Mouse (Mus musculus) layer of hippocampus, adult 18-20 months (tissue): ENCODE data around the gene Rxylt1. TPM values are rescaled to one million over a fixed set of nuclear protein-coding genes. Genes with fewer than 3 reads are reported as not detected.

Experiments
- DNase-seq, 2 experiments: peaks; one replicate each; pipeline ENCODE4 v3.0.0; 2022; ENCODE audit warnings: low spot score in 2 of 2
- long read RNA-seq: library from polyadenylated mRNA; stranded (forward); transcript quantifications from one replicate; pipeline ENCODE4 v2.0.0, GENCODE M21; 2021
- total RNA-seq, 2 experiments: library from RNA; stranded (reverse); gene quantifications; 2 replicates each; pipeline ENCODE4 v1.2.3; 2021

Gene Rxylt1
- 10 to 100 TPM; 41.7 to 42.8 TPM for total RNA-seq
- long read RNA-seq, full-length matches to known transcripts, result 18 of 36 reads
- long read RNA-seq, partial matches to known transcripts, result 1 of 36 reads
- long read RNA-seq, other reads (novel, unspliced or antisense), result 17 of 36 reads

- peak; percentile 92 to 96 for DNase-seq
Observed at GRCm38 (mm10) chr10:122096980-122097844, at the start of gene Rxylt1. Gene Rxylt1, minus strand, starts transcription at chr10:122097371.

GRCm38 (mm10) chr10:122121290-122121970 lies 24.3 kb upstream of the Rxylt1 start:
- DNase-seq, result no peak

- DNase-seq, result peak in 1 of 2 experiments; percentile 11
Observed at GRCm38 (mm10) chr10:122120500-122121289, 23.5 kb upstream of the Rxylt1 start.

- no peak for DNase-seq
Observed at GRCm38 (mm10) chr10:122119451-122119850, 22.3 kb upstream of the Rxylt1 start.

- no peak for DNase-seq
Observed at GRCm38 (mm10) chr10:122116636-122117035, 19.5 kb upstream of the Rxylt1 start.

GRCm38 (mm10) chr10:122106633-122107028 lies 9.5 kb upstream of the Rxylt1 start:
- no peak for DNase-seq

GRCm38 (mm10) chr10:122105889-122106632 lies 8.9 kb upstream of the Rxylt1 start:
- no peak for DNase-seq

GRCm38 (mm10) chr10:122105407-122105806 lies 8.2 kb upstream of the Rxylt1 start:
- peak; percentile 50 to 90 for DNase-seq

GRCm38 (mm10) chr10:122102675-122103074 lies 5.5 kb upstream of the Rxylt1 start:
- no peak for DNase-seq

GRCm38 (mm10) chr10:122096462-122096979 lies 650 bp downstream of the Rxylt1 start:
- DNase-seq, result peak in 1 of 2 experiments; percentile 38

- DNase-seq, result peak in 1 of 2 experiments; percentile 13
Observed at GRCm38 (mm10) chr10:122090472-122090871, 6.7 kb downstream of the Rxylt1 start.

- no peak for DNase-seq
Observed at GRCm38 (mm10) chr10:122081352-122081751, 15.8 kb downstream of the Rxylt1 start.

- no peak for DNase-seq
Observed at GRCm38 (mm10) chr10:122069153-122069552, 28.0 kb downstream of the Rxylt1 start.

- no peak for DNase-seq
Observed at GRCm38 (mm10) chr10:122055826-122056225, 41.3 kb downstream of the Rxylt1 start.

- peak in 1 of 2 experiments; percentile 45 for DNase-seq
Observed at GRCm38 (mm10) chr10:122054535-122054934, 42.6 kb downstream of the Rxylt1 start.

GRCm38 (mm10) chr10:122051831-122052230 lies 45.3 kb downstream of the Rxylt1 start:
- DNase-seq, result peak; percentile 68 to 94

GRCm38 (mm10) chr10:122047727-122048365 lies 49.3 kb downstream of the Rxylt1 start:
- DNase-seq, result peak; percentile 61 to 80

- peak in 1 of 2 experiments; percentile 47 for DNase-seq
Observed at GRCm38 (mm10) chr10:122046904-122047726, 50.1 kb downstream of the Rxylt1 start, which contains the start of gene Srgap1. Gene Srgap1, minus strand, starts transcription at chr10:122047315.

GRCm38 (mm10) chr10:122046511-122046903 lies 50.7 kb downstream of the Rxylt1 start:
- no peak for DNase-seq
